Mouse (Mus musculus) lung, embryonic 16.5 days (tissue): ENCODE data around the gene Col5a1. TPM values are rescaled to one million over a fixed set of nuclear protein-coding genes. Genes with fewer than 3 reads are reported as not detected.

Source experiments
- ATAC-seq: fragments of 200-750 bp; cut with Nextera tagmentation; 2 replicates; pipeline ENCODE4 v1.8.0; 2017; ENCODE audit warnings: low read depth, mild to moderate bottlenecking, moderate library complexity
- H3K27ac ChIP-seq: fragments of 300-500 bp; sonication (generic); 2 replicates; pipeline ENCODE4 v1.5.1; 2014; ENCODE audit warnings: mild to moderate bottlenecking, control low read depth, low read length
- H3K27me3 ChIP-seq: fragments of 300-500 bp; sonication (generic); 2 replicates; pipeline ENCODE4 v1.6.1; 2014; ENCODE audit warnings: low read depth, low read length, mixed read lengths; ENCODE audit not compliant: control insufficient read depth, insufficient read depth
- H3K36me3 ChIP-seq: fragments of 300-500 bp; sonication (generic); 2 replicates; pipeline ENCODE4 v1.6.1; 2014; ENCODE audit warnings: low read length; ENCODE audit not compliant: control insufficient read depth, insufficient read depth
- H3K4me1 ChIP-seq: fragments of 300-500 bp; sonication (generic); replicated peaks from 2 replicates; pipeline ENCODE4 v1.6.1; 2014; ENCODE audit warnings: low read length, mixed read lengths; ENCODE audit not compliant: control insufficient read depth, insufficient read depth
- H3K4me2 ChIP-seq: fragments of 300-500 bp; sonication (generic); 2 replicates; pipeline ENCODE4 v1.6.1; 2014; ENCODE audit warnings: low read depth, low read length, control low read depth
- H3K4me3 ChIP-seq: fragments of 300-500 bp; sonication (generic); 2 replicates; pipeline ENCODE4 v1.5.1; 2014; ENCODE audit warnings: mild to moderate bottlenecking, low read length, control low read depth
- H3K9ac ChIP-seq: fragments of 300-500 bp; sonication (generic); 2 replicates; pipeline ENCODE4 v1.6.1; 2014; ENCODE audit warnings: low read length, control low read depth
- H3K9me3 ChIP-seq: fragments of 300-500 bp; sonication (generic); 2 replicates; pipeline ENCODE4 v1.6.1; 2016; ENCODE audit warnings: low read length; ENCODE audit not compliant: control insufficient read depth
- WGBS: fragments of 180-500 bp; shearing (Covaris S2); extraction: QIAGEN DNeasy Blood & Tissue Kit; methylation state at CpG from one replicate; pipeline ENCODE4 v1.1.7; 2014; 5-methylcytosine and 5-hydroxymethylcytosine counted together
- polyA plus RNA-seq: library from polyadenylated mRNA; unstranded; fragments of >200 nt; fragmentation: Nextera tagmentation; extraction: Ambion mirVana; gene quantifications from 2 replicates; pipeline ENCODE4 v1.2.1, GENCODE M21; 2015

Col5a1 gene
- polyA plus RNA-seq, 1 experiment from 2014 or later = 66.2 TPM

- H3K9me3 ChIP-seq = no peaks in the 10 kb centered on the region
- no peaks in the 10 kb centered on the region for H3K27me3 ChIP-seq
- no peak overlapping the region for H3K4me3 ChIP-seq
- H3K9ac ChIP-seq = no peak overlapping the region
- WGBS = 38% methylated on average over 12 of the region's 12 CpGs
- H3K4me2 ChIP-seq = no peak overlapping the region
- peak overlapping the region; percentile 3; the same call in 1 of the 2 replicates for H3K27ac ChIP-seq
- H3K36me3 ChIP-seq = peaks cover 8% of the 10 kb centered on the region; the same call in 1 of the 2 replicates
- H3K4me1 ChIP-seq = peaks cover 17% of the 10 kb centered on the region
- peak; percentile 57 for ATAC-seq
These were observed 151.5 kb downstream of the Col5a1 start for GRCm38 (mm10) chr2:28037505-28038390.

- H3K9ac ChIP-seq = no peak overlapping the region
- ATAC-seq = peak; percentile 24; the same call in 1 of the 2 replicates
- H3K27ac ChIP-seq = peak overlapping the region; percentile 3; the same call in 1 of the 2 replicates
- H3K4me1 ChIP-seq = peaks cover 17% of the 10 kb centered on the region
- peaks cover 3% of the 10 kb centered on the region; the same call in 1 of the 2 replicates for H3K36me3 ChIP-seq
- H3K27me3 ChIP-seq = no peaks in the 10 kb centered on the region
- H3K9me3 ChIP-seq = no peaks in the 10 kb centered on the region
- H3K4me3 ChIP-seq = no peak overlapping the region
- no peak overlapping the region for H3K4me2 ChIP-seq
- WGBS = 75% methylated on average over 14 of the region's 14 CpGs
These were observed 152.3 kb downstream of the Col5a1 start for GRCm38 (mm10) chr2:28038391-28039096.

- WGBS = 91% methylated on average over 10 of the region's 10 CpGs
- no peak overlapping the region for H3K4me2 ChIP-seq
These were observed 153.6 kb downstream of the Col5a1 start for GRCm38 (mm10) chr2:28039647-28040325.

GRCm38 (mm10) chr2:28040466-28040865 lies 154.2 kb downstream of the Col5a1 start:
- no peak overlapping the region for H3K9ac ChIP-seq
- H3K4me1 ChIP-seq = peaks cover 17% of the 10 kb centered on the region
- no peak for ATAC-seq
- H3K9me3 ChIP-seq = no peaks in the 10 kb centered on the region
- no peaks in the 10 kb centered on the region for H3K27me3 ChIP-seq
- no peaks in the 10 kb centered on the region for H3K36me3 ChIP-seq
- no peak overlapping the region for H3K4me3 ChIP-seq
- 91% methylated on average over 1 of the region's 1 CpGs for WGBS
- no peak overlapping the region for H3K4me2 ChIP-seq
- no peak overlapping the region for H3K27ac ChIP-seq

More at GRCm38 (mm10) chr2:28039647-28040325, 153.6 kb downstream of the Col5a1 start:
- Histone ChIP-seq H3K27ac (no peak overlapping the region), H3K4me3 (no peak overlapping the region), H3K36me3 (peaks cover 2% of the 10 kb centered on the region; the same call in 1 of the 2 replicates), H3K9me3 (no peaks in the 10 kb centered on the region), H3K27me3 (no peaks in the 10 kb centered on the region), H3K9ac (no peak overlapping the region), H3K4me1 (peaks cover 17% of the 10 kb centered on the region)
- ATAC-seq = no peak

- no peak overlapping the region for H3K9ac ChIP-seq
- WGBS = 82% methylated on average over 9 of the region's 9 CpGs
- H3K9me3 ChIP-seq = no peaks in the 10 kb centered on the region
- no peak overlapping the region for H3K4me2 ChIP-seq
- no peaks in the 10 kb centered on the region for H3K36me3 ChIP-seq
- no peak overlapping the region for H3K27ac ChIP-seq
- peaks cover 6% of the 10 kb centered on the region; the same call in 1 of the 2 replicates for H3K4me1 ChIP-seq
- H3K27me3 ChIP-seq = no peaks in the 10 kb centered on the region
- ATAC-seq = no peak
- H3K4me3 ChIP-seq = no peak overlapping the region
These were observed 158.8 kb downstream of the Col5a1 start for GRCm38 (mm10) chr2:28044920-28045598.

GRCm38 (mm10) chr2:28046311-28046710 lies 160.1 kb downstream of the Col5a1 start:
- Histone ChIP-seq H3K4me1 (peaks cover 6% of the 10 kb centered on the region; the same call in 1 of the 2 replicates), H3K9me3 (no peaks in the 10 kb centered on the region), H3K4me2 (no peak overlapping the region), H3K36me3 (no peaks in the 10 kb centered on the region), H3K9ac (no peak overlapping the region), H3K27me3 (no peaks in the 10 kb centered on the region), H3K27ac (no peak overlapping the region), H3K4me3 (no peak overlapping the region)
- WGBS = 64% methylated on average over 6 of the region's 6 CpGs
- no peak for ATAC-seq

GRCm38 (mm10) chr2:28047092-28047491 lies 160.9 kb downstream of the Col5a1 start:
- Histone ChIP-seq H3K27ac (no peak overlapping the region), H3K9ac (no peak overlapping the region), H3K27me3 (no peaks in the 10 kb centered on the region), H3K4me2 (no peak overlapping the region), H3K4me1 (peaks cover 6% of the 10 kb centered on the region; the same call in 1 of the 2 replicates), H3K9me3 (no peaks in the 10 kb centered on the region), H3K36me3 (no peaks in the 10 kb centered on the region), H3K4me3 (no peak overlapping the region)
- 71% methylated on average over 7 of the region's 7 CpGs for whole genome bisulfite sequencing
- no peak for ATAC-seq

DNA sequence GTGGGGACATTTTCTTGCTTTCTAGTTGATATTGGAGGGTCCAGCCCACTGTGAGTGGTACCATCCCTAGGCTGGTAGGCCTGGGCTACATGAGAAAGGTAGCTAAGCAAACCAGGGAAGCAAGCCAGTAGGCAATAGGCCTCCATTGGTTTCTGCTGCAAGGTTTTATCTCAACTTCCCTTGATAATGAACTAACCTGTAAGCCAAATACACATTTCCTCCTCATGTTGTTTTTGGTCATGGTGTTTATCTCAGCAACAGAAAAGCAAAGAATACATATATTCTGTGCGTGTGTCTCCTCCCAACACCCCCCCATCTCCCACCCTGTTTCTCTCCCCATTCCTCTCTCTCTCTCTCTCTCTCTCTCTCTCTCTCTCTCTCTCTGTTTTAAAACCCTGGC lies 173.7 kb downstream of the Col5a1 start:
- ATAC-seq = no peak

More for the DNA sequence above, 173.7 kb downstream of the Col5a1 start:
- Histone ChIP-seq H3K27ac (no peak overlapping the region), H3K4me1 (no peaks in the 10 kb centered on the region), H3K4me2 (no peak overlapping the region), H3K36me3 (no peaks in the 10 kb centered on the region), H3K9me3 (no peaks in the 10 kb centered on the region), H3K4me3 (no peak overlapping the region), H3K9ac (no peak overlapping the region), H3K27me3 (no peaks in the 10 kb centered on the region)
- WGBS = 85% methylated on average over 1 of the region's 1 CpGs
